Mouse (Mus musculus) embryonic fibroblast, embryonic 13.5 days (primary cell): ENCODE data around the gene Ccdc84. TPM values are rescaled to one million over a fixed set of nuclear protein-coding genes. Genes with fewer than 3 reads are reported as not detected.
"Not testable (repeated sequence)": the region's sequence is repeated elsewhere in the genome, so short reads cannot be mapped to it uniquely, and the experiment has no call there.

Source experiments
- H3K27ac ChIP-seq: 2 replicates; pipeline ENCODE4 v1.5.1; 2012; ENCODE audit warnings: low read length, control low read depth, inconsistent platforms; ENCODE audit not compliant: insufficient read depth
- H3K4me1 ChIP-seq: 2 replicates; pipeline ENCODE4 v1.6.1; 2011; ENCODE audit warnings: low read length; ENCODE audit not compliant: control insufficient read depth, insufficient read depth
- H3K4me3 ChIP-seq: 2 replicates; pipeline ENCODE4 v1.5.1; 2011; ENCODE audit warnings: mild to moderate bottlenecking, control low read depth, low read length; ENCODE audit not compliant: insufficient read depth
- CTCF ChIP-seq: IDR thresholded peaks from 2 replicates; pipeline ENCODE4 v1.5.1; 2011; ENCODE audit warnings: mild to moderate bottlenecking, control low read depth, low read length, moderate library complexity, borderline replicate concordance; ENCODE audit not compliant: insufficient read depth
- POLR2A ChIP-seq: IDR thresholded peaks from 2 replicates; pipeline ENCODE4 v1.6.1; 2011; ENCODE audit warnings: low read depth, mild to moderate bottlenecking, control low read depth, low read length, moderate library complexity
- polyA plus RNA-seq: library from polyadenylated mRNA; stranded (reverse); fragments of >200 nt; gene quantifications from 2 replicates; pipeline ENCODE4 v1.2.4, GENCODE M21; 2011; ENCODE audit warnings: low read depth; ENCODE audit not compliant: missing spikeins, insufficient read length

The Ccdc84 gene
- 10.2 and 13.4 TPM in 2 replicates for polyA plus RNA-seq

GRCm38 (mm10) chr9:44418519-44419385 lies at the start of gene Ccdc84:
Ccdc84 (minus strand) TSS chr9:44418569.
- H3K27ac ChIP-seq, result peak within 1 kb of the TSS; percentile 68
- H3K4me1 ChIP-seq, result no peaks in the 10 kb centered on the region
- no peak for TF ChIP-seq POLR2A
- TF ChIP-seq CTCF, result no peak
- peak within 1 kb of the TSS; percentile 87 for H3K4me3 ChIP-seq

- Histone ChIP-seq H3K4me3 (no peak overlapping the region), H3K4me1 (no peaks in the 10 kb centered on the region), H3K27ac (no peak overlapping the region)
- TF ChIP-seq POLR2A (no peak), CTCF (no peak)
Measured at GRCm38 (mm10) chr9:44461950-44462349, 43.6 kb upstream of the Ccdc84 start.

GRCm38 (mm10) chr9:44457035-44457742 lies 38.8 kb upstream of the Ccdc84 start:
- Histone ChIP-seq H3K4me1 (no peaks in the 10 kb centered on the region), H3K4me3 (no peak overlapping the region), H3K27ac (no peak overlapping the region)
- TF ChIP-seq POLR2A, result no peak
- TF ChIP-seq CTCF, result no peak

GRCm38 (mm10) chr9:44454891-44455220 lies 36.5 kb upstream of the Ccdc84 start, which contains the start of gene Upk2:
Upk2 (minus strand) TSS chr9:44454976.
- Histone ChIP-seq H3K4me3 (no peak within 1 kb of the TSS), H3K27ac (no peak within 1 kb of the TSS), H3K4me1 (no peaks in the 10 kb centered on the region)
- TF ChIP-seq POLR2A (no peak), CTCF (0 out of 2 replicates have a peak, but pooled peaks have one; percentile 7)

DNA sequence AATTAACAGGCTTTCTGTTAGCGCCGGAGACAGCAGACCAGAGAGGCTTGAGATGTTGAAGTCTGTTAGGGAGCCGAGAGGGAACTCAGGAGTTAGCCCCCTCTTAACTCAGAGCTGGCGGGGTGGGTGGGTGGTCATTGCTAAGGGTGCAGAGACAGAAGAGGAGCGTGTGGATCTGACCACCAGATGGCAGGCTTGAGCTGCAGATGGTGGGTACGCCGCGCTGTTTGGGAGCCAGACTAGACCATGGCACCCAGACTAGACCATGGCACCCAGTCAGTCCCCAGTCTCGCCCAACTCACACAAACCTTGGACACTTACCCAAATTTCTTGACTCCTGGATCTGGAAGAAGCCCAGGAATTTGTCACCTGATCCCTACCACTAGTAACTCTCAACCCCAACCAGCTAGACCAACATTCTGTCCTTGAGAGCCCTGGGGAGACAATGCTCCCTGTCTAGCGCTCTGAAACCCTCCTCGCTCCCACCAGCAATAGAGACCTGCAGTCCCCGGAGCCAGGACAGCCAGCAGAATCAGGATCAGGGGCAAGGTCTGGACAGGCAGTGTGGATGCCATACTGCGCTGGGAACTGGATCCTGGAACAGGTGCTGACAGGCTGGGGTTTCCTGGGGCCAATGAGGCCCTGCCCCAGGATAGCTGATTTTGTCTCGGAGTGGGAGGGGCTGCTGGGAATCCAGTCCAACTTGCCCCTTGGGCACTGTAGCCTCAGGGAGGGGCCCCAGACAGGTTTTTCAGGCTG lies 35.9 kb upstream of the Ccdc84 start:
- Histone ChIP-seq H3K4me1 (no peaks in the 10 kb centered on the region), H3K4me3 (no peak overlapping the region), H3K27ac (no peak overlapping the region)
- TF ChIP-seq CTCF (peak; percentile 99), POLR2A (no peak)

GRCm38 (mm10) chr9:44450387-44450786 lies 32.0 kb upstream of the Ccdc84 start:
- no peak overlapping the region for H3K4me3 ChIP-seq
- H3K4me1 ChIP-seq, result no peaks in the 10 kb centered on the region
- H3K27ac ChIP-seq, result no peak overlapping the region
- TF ChIP-seq POLR2A (no peak), CTCF (no peak)

DNA sequence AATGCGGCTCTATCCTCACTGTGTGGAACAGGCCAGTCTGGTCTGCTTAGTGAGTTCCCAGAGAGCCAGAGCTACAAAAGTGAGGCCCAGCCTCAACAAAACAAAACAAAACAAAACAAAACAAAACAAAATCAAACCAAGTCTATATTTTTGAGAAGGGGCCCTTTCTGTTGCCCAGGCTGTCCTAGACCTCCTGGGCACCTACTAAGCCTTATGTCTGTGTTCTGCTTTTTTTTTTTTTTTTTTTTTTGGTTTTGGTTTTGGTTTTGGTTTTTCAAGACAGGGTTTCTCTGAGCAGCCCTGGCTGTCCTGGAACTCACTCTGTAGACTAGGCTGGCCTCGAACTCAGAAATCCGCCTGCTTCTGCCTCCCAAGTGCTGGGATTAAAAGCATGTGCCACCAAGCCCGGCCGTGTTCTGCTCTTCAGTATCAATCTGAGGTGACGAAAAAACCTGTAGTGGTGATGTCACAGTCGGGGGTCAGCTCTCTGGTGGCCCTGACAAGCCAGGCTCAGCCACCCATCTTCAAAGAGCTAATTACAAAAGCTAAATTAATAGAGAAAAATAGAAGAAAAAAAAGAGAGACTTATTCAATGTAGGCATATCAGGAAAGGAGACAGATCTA lies 26.1 kb upstream of the Ccdc84 start:
- H3K27ac ChIP-seq, H3K4me3 ChIP-seq, H3K4me1 ChIP-seq: not testable (repeated sequence)

DNA sequence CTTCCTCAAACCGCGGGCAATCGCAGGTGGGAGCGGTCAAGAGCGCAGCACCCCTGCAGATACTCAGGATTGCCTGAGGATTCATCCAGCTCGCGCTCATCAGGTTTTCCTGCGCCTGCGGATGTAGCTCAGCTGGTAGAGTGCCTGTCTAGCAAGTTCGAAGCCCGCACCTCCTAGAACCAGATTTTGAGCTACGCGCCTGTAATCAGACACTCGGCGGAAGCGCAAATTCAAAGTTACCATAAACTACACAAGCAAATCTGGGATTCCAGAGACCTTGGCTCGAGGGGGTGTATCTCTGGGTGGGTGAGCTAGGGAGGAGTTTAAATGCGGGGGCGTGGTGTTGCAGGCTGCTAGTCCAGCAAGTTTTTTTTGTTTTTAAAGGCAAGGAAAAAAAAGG lies 22.6 kb upstream of the Ccdc84 start, which contains the start of gene Foxr1:
Foxr1 (minus strand) TSS at position 176 of the 400 bp plus-strand sequence.
- TF ChIP-seq CTCF, result no peak
- TF ChIP-seq POLR2A, result no peak
- no peaks in the 10 kb centered on the region for H3K4me1 ChIP-seq
- no peak within 1 kb of the TSS for H3K4me3 ChIP-seq
- no peak within 1 kb of the TSS for H3K27ac ChIP-seq

- Histone ChIP-seq H3K27ac (no peak overlapping the region), H3K4me3 (no peak overlapping the region), H3K4me1 (no peaks in the 10 kb centered on the region)
- no peak for TF ChIP-seq CTCF
Measured at GRCm38 (mm10) chr9:44435747-44436146, 17.4 kb upstream of the Ccdc84 start.
